Mouse (Mus musculus) kidney, postnatal 4 days (tissue): ENCODE data around the gene Gm20388.

ENCODE experiments used
- DNase-seq, 2 experiments: peaks; one replicate each; pipeline ENCODE4 v3.0.0; 2021; ENCODE audit warnings: mixed read lengths in 2 of 2

Gm20388 gene

GRCm38 (mm10) chr8:120623608-120624007, 713.0 kb downstream of the Gm20388 start:
- no peak for DNase-seq

- DNase-seq: no peak
Observed at GRCm38 (mm10) chr8:120626461-120626860, 715.8 kb downstream of the Gm20388 start.

GRCm38 (mm10) chr8:120627298-120627697, 716.7 kb downstream of the Gm20388 start:
- no peak for DNase-seq

GRCm38 (mm10) chr8:120630031-120630430, 719.4 kb downstream of the Gm20388 start:
- no peak for DNase-seq

- no peak for DNase-seq
Observed at GRCm38 (mm10) chr8:120630848-120631247, 720.2 kb downstream of the Gm20388 start.

- no peak for DNase-seq
Observed at GRCm38 (mm10) chr8:120631441-120632375, 721.1 kb downstream of the Gm20388 start.

GRCm38 (mm10) chr8:120632969-120633664, 722.5 kb downstream of the Gm20388 start:
- DNase-seq: no peak

- DNase-seq: peak; percentile 22 to 44
Observed at GRCm38 (mm10) chr8:120633665-120634271, 723.1 kb downstream of the Gm20388 start.

- DNase-seq: peak; percentile 67 to 78
Observed at GRCm38 (mm10) chr8:120634329-120634839, 723.7 kb downstream of the Gm20388 start.

- DNase-seq: no peak
Observed at GRCm38 (mm10) chr8:120641245-120641644, 730.6 kb downstream of the Gm20388 start.

GRCm38 (mm10) chr8:120642031-120642662, 731.5 kb downstream of the Gm20388 start:
- no peak for DNase-seq

GRCm38 (mm10) chr8:120644663-120645062, 734.0 kb downstream of the Gm20388 start:
- peak in 1 of 2 experiments; percentile 24 for DNase-seq

GRCm38 (mm10) chr8:120647532-120647931, 736.9 kb downstream of the Gm20388 start, which contains the start of gene 1190005I06Rik:
Gene 1190005I06Rik, minus strand, starts transcription at chr8:120647632.
- DNase-seq: no peak

GRCm38 (mm10) chr8:120656322-120657052, 745.8 kb downstream of the Gm20388 start:
- no peak for DNase-seq

- DNase-seq: no peak
Observed at GRCm38 (mm10) chr8:120657415-120657814, 746.8 kb downstream of the Gm20388 start.

GRCm38 (mm10) chr8:120664566-120664965, 753.9 kb downstream of the Gm20388 start:
- DNase-seq: no peak

GRCm38 (mm10) chr8:120665726-120666455, 755.2 kb downstream of the Gm20388 start:
- no peak for DNase-seq

- no peak for DNase-seq
Observed at GRCm38 (mm10) chr8:120666807-120667470, 756.3 kb downstream of the Gm20388 start.

- DNase-seq: peak; percentile 96 to 98
Observed at GRCm38 (mm10) chr8:120667561-120668373, 757.1 kb downstream of the Gm20388 start, which contains the start of the genes Gm27021 and Cox4i1. Gene Gm27021, minus strand, starts transcription at chr8:120668079. Gene Cox4i1, plus strand, starts transcription at chr8:120668222.
